Mouse (Mus musculus) cerebellum, adult 9-10 months (tissue): ENCODE measurements at regions not wholly inside any gene's neighbourhood (a gene's known extent, or its start where the extent isn't known, plus 50 kb on each side); places are given as distances from the start of the nearest gene placed in this dataset.

Experiments used
- DNase-seq: peaks from one replicate; pipeline ENCODE4 v3.0.0; 2022

DNA sequence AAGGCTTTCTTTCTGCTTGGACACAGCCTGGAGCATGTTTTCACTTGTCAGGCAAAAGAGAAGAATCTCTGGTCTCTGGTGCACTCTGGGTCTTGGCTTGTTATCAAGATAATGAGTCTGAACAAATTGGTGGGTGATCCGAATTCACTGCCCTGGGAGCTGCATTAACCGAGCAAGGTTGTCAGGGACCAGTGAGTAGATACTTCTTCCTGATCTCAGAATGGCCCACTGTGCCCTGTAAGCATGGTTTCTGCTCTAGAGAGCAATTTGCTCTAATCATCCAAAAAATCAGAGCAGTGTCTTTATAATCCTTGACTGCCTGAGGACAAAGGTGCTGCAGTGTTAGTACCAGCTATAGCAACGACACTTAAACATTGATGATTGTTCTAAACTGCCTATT lies 97.2 kb upstream of the 1500015O10Rik start:
- no peak for DNase-seq

DNA sequence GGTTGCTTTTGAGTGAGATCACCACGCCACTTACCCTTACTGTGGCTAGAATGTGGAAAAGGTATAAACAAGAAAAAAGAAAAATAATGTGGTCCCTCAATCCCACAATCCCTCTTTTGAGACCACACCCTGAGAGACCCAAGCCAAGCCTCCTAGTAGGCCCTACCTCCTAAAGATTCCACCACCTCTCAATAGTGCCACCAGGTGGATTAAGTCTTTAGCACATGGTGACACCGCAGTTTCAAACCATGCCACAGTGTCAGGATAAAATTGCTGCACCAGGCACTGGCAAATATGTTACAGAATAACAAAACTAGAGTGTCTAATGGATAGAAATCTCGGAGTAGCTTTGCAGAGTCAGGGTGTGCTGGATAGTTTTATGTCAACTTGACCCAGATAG lies 94.7 kb upstream of the 1500015O10Rik start:
- peak; percentile 51 for DNase-seq

DNA sequence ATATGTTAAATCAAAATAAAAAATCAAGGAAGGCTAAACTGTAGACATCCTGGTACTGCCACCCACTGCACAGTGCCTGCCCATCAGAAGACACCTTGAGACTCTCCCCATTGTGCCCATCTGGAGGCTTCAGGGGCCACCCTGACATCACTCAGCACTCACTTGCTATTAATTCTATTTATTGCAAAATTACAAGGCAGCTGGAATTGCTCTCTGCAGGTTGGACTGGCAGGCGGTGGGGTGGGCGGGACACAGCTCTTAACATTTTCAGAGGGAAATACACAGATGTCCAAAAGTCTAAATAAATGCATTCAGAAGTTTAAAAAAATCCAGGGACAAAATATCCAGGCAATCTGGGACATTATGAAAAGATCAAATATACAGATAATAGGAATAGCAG lies 92.4 kb upstream of the 1500015O10Rik start:
- no peak for DNase-seq

DNA sequence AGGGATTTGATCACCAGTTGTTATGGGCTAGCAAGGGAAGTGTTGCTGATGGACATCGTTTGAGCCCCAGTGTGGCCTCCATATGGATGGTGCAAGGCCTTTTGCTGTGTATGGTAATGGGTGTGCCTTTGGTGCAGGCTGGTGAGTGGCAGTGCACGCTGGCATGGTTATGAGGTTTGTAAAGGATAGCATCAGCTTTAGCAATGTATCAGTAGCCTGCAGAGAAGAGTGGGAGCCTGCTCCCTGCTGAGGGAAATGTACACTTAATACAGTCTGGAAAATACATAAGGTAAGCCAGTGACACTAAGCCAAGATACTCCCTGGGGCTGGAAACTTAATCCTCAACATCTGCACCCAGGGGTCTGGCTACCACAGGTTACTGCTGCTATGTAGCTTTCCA lies 58.4 kb upstream of the 1500015O10Rik start:
- DNase-seq = no peak
